Mouse (Mus musculus): ENCODE data around the gene Olfr1181. TPM values are rescaled to one million over a fixed set of nuclear protein-coding genes. Genes with fewer than 3 reads are reported as not detected.
"Not testable (repeated sequence)": the region's sequence is repeated elsewhere in the genome, so short reads cannot be mapped to it uniquely, and the experiment has no call there.

Gene Olfr1181
- not detected for total RNA-seq (2021)
- long read RNA-seq = 0 reads

DNA sequence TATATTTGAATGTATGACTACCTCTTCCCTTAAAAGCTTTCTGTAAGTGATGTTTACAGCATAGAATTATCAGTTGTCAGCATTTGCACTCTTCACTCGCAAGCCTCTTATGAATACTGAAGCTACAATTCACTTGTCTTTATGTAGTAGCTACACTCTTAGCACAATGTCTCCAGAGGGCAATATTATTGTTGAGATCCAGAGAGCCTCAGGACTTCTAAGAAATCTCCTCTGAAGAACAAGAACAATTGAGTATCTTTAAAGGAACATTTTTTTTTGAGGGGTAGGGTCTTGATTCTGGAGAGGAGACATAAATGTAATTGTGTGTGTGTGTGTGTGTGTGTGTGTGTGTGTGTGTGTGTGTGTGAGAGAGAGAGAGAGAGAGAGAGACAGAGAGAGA lies at the start of gene Olfr1181:
Gene Olfr1181 (minus strand): TSS at position 101 of the 400 bp plus-strand sequence.
- no peak for DNase-seq (ENCODE audit: low spot score in 2 of 2)

DNA sequence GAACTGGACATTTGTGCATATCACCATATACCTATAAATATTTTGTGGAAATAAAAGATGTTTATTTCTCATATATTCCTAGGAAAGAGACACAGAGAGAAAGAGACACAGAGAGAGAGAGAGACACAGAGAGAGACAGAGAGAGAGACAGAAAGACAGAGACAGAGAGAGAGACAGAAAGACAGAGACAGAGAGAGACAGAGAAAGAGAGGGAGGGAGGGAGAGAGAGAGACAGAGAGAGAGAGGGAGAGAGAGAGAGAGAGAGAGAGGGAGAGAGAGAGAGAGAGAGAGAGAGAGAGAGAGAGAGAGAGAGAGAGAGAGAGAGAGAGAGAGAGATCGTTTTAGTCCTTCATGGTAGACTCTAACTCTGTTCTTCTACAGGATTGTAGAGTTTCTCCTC lies 28.6 kb upstream of the Olfr1181 start, which contains the start of gene Olfr1183:
Gene Olfr1183 (plus strand): TSS at position 301 of the 400 bp plus-strand sequence.
- DNase-seq (ENCODE audit: low spot score in 2 of 2) = not testable (repeated sequence)

- no peak for DNase-seq (ENCODE audit: low spot score in 2 of 2)
Observed at GRCm38 (mm10) chr2:88449031-88449430, 23.1 kb upstream of the Olfr1181 start, which contains the start of gene Gm13757. Gene Gm13757, minus strand, starts transcription at chr2:88449131.

GRCm38 (mm10) chr2:88419051-88419450 lies 6.9 kb downstream of the Olfr1181 start, which contains the start of gene Olfr1180:
Gene Olfr1180, minus strand, starts transcription at chr2:88419151.
- no peak for DNase-seq (ENCODE audit: low spot score in 2 of 2)

- DNase-seq (ENCODE audit: low spot score in 2 of 2) = no peak
Observed at GRCm38 (mm10) chr2:88406353-88406752, 19.6 kb downstream of the Olfr1181 start, which contains the start of gene Olfr1179. Gene Olfr1179, minus strand, starts transcription at chr2:88406453.

GRCm38 (mm10) chr2:88386762-88387161 lies 39.2 kb downstream of the Olfr1181 start, which contains the start of gene Olfr1178:
Gene Olfr1178, plus strand, starts transcription at chr2:88387062.
- DNase-seq (ENCODE audit: low spot score in 2 of 2) = no peak

Other genes starting within 250 kb of the Olfr1181 start
- gene Olfr1168, start 244.3 kb downstream of the Olfr1181 start, total RNA-seq (2021) = not detected
- gene Olfr1170, start 197.8 kb downstream of the Olfr1181 start, total RNA-seq (2021) = not detected
- not detected for gene Olfr1173, start 146.3 kb downstream of the Olfr1181 start, total RNA-seq (2021)
- not detected for gene Olfr1174-ps, start 111.0 kb downstream of the Olfr1181 start, total RNA-seq (2021)
- gene Olfr1175-ps, start 99.0 kb downstream of the Olfr1181 start, total RNA-seq (2021) = not detected
- not detected for gene Olfr1176, start 89.5 kb downstream of the Olfr1181 start, total RNA-seq (2021)
- gene Olfr1177-ps, start 79.7 kb downstream of the Olfr1181 start, total RNA-seq (2021) = not detected
- not detected for gene Olfr1178, start 39.1 kb downstream of the Olfr1181 start, total RNA-seq (2021)
- not detected for gene Olfr1179, start 19.7 kb downstream of the Olfr1181 start, total RNA-seq (2021)
- gene Olfr1180, start 7.0 kb downstream of the Olfr1181 start, total RNA-seq (2021) = not detected
- gene Gm13757, start 23.0 kb upstream of the Olfr1181 start, total RNA-seq (2021) = not detected
- not detected for gene Olfr1183, start 28.7 kb upstream of the Olfr1181 start, total RNA-seq (2021)
- not detected for gene Olfr1184, start 57.4 kb upstream of the Olfr1181 start, total RNA-seq (2021)
- not detected for gene Olfr1185-ps1, start 67.1 kb upstream of the Olfr1181 start, total RNA-seq (2021)
- not detected for gene Olfr1186, start 92.4 kb upstream of the Olfr1181 start, total RNA-seq (2021)
- gene Olfr1188, start 130.8 kb upstream of the Olfr1181 start, total RNA-seq (2021) = not detected
- not detected for gene Olfr1189, start 160.3 kb upstream of the Olfr1181 start, total RNA-seq (2021)
- not detected for gene Olfr1191-ps1, start 214.4 kb upstream of the Olfr1181 start, total RNA-seq (2021)
- gene Olfr1192-ps1, start 222.3 kb upstream of the Olfr1181 start, total RNA-seq (2021) = not detected
- gene Olfr1193, start 249.5 kb upstream of the Olfr1181 start, total RNA-seq (2021) = not detected